Mouse (Mus musculus): ENCODE measurements at regions not wholly inside any gene's neighbourhood (a gene's known extent, or its start where the extent isn't known, plus 50 kb on each side); places are given as distances from the start of the nearest gene placed in this dataset.
"Not testable (repeated sequence)": the region's sequence is repeated elsewhere in the genome, so short reads cannot be mapped to it uniquely, and the experiment has no call there.

DNA sequence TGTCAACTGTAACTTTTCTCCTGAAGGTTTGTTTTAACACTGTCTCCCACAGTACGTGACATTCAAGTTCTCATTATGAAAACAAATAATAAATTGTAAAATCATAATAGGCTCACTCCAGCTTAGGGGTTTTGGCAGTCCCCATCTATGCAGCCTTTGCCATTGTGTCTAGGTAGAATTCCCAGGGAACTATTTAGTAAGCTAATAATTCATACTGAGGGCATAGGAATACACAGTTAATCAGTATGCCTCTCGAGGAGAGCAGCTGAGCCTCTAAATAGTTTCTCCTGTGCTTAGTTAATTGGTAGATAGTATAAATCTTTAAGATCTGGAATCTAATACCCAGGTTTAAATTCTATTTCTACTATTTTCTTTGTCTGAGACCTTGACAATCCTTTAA, 191.7 kb downstream of the Tprg start:
- DNase-seq, result no peak

DNA sequence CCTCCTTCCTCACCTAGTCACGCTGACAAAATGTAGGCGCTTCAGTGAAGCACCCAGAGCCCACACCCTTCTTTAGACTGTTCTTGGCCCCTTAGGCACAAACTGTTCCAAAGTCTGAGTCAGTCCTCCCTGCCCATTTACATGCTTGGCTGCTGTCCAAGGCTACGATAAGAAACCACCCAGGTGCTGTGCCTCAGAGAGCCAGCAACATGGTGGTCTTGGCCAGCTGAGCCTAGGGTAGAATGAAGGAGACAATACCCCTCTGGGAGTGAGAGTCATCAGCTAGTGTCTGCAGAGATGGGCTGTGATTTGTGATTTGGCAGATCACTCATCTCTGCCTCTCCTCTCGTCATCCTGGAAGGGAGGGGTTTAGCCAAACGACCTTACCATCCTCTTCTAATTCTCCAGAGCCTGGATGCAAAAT, 197.2 kb downstream of the Tprg start:
- DNase-seq, result no peak

DNA sequence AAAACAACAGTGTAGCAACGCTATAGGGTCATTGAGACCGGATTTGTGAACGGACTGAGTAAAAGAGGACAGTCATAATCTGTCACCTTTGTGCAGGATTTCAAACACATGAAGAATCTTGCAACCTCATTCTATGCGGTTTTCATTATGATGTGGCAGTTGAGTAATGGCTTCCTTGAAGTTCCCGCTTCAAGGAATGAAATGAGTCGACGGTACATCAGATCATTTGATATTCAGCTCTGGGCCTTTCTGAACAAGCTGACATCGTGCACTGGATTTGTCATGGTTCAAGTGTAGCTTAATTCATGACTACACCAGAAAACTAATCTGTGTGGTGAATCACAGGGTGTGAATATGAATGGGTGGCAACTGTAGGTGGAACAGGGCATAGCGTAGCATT, 198.4 kb downstream of the Tprg start:
- no peak for DNase-seq

DNA sequence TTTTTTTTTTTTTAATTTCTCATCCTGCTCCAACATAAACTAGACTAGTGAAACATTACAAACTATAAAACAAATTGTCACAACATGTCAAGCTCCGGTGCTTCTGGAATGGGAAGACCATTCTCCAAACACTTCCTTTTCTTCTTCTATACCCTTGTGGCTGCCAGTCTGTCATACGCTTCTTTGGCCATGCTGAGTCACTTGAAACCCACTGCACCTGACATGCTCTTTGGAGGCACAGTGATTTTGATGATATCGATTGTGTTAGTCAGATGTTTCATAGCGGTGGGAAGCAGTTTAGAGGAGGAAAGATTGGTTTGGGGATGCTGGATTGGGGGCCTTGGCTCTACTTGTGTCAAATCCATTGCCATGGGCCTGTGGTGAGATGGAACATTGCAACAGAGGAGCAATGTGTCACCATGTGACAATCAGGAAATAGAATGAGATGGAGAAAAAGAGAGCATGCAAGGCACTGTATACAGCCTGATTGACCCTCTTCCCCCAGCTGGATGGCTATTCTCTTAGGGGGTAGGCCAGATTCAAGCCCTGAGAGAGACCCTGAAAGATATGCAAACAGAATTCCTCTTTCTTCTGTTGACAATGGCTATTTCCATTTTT, 197.0 kb upstream of the Trp63 start:
- DNase-seq, result no peak

DNA sequence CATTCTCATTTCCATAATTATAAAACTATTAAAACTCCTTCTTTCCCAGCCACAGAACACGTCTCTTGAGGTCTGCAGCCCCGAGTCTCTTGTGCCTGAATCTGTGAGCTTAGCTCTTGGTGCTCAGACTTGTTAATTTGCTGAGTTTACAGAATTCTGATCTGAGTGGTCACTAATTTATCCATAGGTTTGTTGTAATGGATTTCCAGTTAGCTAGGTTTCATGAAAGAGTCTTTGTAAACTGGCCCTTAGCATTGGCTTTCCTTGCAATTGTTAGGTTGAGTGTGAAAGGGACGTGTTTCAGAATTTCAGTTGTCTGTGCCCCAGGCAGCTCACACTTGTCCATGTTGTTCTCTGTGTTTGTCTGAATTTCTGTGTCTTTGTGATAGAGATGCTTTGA, 192.7 kb upstream of the Trp63 start:
- no peak for DNase-seq

DNA sequence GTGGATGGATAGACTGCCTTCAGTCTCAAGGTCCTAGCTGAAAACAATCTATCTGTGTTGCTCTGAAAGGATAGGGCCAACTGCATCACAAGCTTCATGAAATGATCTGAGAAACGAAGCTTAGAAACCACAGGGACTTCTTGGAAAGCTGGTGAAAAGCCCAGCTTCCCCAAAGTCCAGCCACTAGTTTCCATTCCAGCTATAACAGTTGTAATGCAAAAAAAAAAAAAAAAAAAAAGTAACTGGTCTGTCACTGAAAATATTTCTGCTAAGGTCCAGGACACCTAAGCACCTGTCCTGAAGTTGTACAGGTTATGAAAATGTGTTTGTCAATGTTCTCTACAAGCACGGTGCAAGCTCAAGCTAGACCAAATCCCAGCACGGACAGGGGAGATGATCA, 189.4 kb upstream of the Trp63 start:
- no peak for DNase-seq

DNA sequence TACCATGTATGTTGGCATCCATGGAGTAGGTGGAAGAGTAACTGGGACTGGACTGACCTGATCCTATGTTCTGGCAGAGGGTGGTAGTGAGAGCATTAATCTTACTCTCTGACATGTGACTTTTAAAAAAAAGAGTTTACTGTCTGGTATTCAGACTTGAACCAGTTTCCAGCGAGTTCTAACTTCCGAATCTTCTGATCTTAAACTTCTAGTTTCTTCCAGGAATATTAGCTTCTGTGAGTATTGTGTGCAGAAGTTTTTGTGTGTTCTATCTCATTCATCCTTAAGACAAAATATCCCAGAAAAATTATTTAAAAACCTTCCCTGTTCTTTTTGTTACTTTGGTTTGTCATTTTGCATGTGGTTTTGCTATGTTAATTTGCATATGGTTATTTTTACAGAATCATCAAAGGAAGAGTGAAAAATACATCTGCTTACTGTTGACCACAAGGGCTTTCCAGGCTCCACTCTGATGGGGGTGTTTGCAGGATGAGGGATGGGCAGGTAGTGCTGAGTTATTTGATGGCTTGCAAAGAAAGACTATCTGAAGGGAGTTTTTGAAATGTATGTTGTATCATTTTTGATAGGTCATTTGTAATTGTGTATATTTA, 187.9 kb upstream of the Trp63 start:
- DNase-seq, result no peak

DNA sequence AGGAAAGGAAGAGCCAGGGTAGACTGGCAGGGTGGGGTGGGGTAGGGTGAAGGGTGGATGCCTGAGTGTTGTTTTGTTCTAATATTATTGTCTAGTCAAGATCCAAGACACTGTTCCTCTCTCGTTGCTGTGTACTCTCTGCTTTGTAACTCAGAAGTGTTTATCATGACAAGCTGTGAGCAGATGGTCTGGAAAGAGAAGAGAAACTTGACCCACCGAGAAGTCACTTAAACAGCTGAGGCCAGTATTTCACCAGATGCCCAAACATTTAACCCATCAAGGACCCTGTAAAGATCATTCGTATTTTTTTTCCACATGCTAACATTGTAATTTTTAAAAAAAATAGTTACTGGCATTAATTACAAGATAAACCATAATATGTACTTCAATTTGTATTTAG, 178.7 kb upstream of the Trp63 start:
- DNase-seq, result no peak

DNA sequence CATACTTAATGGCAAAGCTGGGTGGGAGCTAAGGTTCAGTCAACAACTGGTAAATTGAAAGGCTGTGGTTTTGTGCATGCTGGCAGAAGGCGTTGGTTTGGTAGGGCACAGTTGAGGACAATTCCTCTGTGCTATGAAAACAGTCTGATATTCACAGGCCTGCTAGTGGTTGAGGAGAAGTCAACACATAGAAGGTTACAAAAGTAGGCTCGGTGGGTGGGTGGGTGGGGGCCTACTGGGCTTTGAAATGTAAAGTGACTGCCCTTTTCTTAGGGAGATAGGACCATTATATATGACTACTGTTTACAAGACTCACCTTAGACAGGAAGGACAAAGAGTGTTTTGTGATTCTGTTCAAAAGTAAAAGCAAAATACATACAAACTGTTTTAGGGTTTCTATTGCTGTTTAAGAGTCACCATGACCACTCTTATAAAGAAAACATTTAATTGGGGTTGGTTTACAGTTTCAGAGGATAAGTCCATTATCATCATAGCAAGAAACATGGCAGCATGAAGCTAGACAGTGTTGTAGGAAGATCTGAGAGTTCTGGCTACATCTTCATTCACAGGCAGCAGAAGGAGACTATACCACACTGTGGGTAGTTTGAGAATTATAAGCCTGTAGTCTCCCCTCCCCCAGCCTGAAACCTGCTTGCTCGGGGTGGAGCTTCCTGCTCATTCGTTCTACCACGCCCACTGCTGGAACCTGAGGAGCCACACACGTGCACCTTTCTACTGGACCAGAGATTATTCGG, 166.3 kb upstream of the Trp63 start:
- no peak for DNase-seq

DNA sequence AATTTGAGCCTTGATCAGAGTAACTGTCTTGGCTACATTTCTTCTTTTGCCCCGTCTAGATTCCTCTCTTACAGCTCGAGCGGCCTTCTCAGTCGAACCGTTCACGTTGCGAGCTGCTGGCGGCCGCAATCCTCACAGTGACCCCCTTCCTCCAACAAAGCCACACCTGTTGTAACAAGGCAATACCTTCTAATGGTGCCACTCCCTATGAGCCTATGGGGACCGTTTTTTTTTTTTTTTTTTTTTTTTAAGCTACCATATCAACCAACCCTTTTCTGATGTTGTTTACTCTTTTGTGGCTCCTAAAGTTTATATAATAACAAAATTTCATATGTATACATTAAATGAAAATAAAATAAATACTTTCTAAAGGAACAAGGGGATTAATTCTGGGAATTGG, 160.4 kb upstream of the Trp63 start:
- not testable (repeated sequence) for DNase-seq

DNA sequence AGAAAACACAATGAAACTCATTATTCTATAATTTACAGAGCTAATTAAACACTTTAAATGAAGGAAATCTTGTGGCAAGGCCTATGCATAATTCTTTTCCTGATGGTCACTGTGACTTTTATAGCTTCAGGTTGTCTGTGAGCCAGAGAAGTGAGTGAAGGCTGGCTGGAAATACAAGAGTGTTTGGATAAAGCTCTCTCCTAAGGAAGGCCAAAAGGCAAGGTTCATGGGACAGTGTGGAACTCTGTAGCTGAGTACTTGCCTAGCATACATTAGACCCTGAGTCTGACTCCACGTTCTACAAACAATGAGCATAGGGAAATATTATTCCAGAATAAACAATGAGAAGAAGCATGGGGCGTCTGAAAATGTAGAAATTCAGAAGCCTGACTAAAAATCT, 159.9 kb upstream of the Trp63 start:
- no peak for DNase-seq

DNA sequence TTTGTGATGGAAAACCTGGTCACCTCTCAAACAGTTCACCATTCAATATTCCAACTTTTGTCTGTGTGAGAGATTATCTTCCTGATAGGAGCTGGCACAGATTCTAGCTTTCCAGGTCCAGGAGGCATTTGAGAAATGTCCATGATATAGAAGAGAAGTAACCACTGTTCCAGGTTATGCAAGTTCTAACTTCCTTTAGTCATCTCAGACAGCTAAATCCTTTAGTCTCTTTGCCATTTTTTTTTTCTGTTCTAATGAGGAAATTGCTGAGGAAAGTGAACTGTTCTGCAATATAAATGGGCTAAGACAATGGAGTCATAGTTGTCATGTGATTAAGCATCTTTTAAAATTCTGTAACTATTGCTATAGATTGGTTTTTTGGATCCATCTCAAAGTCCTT, 155.7 kb upstream of the Trp63 start:
- DNase-seq, result no peak

DNA sequence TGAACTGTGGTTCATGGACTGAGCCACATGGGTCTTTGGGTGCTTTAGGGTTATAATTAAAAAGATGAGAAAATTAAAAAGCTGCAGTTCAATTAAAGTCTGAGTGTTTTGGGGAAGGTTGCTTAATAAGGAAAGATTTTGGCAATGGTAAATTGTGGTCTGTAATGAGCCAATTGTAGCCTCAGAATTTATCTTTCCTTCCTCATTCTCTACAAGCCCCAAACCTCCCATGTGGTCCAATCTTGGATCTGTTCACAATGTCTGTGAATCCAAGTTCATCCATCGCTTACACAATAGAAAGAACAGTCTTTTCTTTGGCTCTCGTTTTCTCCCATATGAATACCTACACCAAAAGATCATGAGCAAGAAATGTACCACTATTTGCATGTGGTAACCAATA, 155.2 kb upstream of the Trp63 start:
- no peak for DNase-seq

DNA sequence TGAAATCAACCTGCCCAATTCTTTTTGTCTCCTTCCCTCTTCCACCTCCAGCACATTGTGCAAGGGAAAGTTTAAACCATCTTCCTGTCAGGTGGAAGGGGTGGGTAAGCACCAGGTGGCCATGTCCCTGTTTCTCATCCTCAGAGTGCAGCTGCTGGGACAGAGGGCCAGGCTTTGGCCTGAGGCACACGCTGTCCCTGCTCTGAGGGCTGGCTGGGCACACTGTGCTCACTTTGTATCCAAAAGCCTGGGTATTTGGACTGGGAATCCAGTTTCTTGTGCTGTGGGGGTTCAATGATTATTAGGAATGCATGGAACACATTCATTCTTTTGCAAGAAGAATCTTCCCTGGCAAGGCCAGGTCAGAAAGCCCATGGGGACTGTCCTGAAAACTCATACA, 153.9 kb upstream of the Trp63 start:
- peak in 1 of 2 experiments; percentile 16 for DNase-seq

DNA sequence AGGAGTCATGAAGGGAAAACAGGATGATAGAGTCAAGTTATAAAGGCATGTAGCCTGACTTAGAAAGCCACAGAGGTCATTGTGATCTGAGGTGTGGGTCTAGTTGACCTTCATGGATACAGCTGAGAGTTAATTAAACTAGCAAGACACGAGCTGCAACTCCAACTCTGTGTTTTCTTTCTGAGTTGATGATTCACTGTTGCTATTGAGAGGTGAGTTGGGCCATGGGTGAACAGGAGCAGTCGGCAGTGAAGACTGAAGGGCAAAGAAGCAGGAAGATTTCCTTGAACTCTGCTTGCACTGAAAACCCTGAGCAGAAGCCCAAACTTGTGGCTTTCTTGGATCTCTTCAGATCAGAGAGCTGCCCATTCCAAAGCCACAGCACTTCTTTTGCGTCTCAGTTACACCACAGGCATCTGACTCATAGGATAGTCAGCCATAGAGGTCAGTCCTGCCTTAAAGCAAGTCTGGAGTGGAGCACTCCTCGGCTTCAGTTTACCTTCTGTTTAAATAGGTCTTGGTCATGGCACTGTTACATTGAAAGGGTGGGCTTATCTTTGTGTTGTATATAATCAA, 151.7 kb upstream of the Trp63 start:
- DNase-seq, result no peak

DNA sequence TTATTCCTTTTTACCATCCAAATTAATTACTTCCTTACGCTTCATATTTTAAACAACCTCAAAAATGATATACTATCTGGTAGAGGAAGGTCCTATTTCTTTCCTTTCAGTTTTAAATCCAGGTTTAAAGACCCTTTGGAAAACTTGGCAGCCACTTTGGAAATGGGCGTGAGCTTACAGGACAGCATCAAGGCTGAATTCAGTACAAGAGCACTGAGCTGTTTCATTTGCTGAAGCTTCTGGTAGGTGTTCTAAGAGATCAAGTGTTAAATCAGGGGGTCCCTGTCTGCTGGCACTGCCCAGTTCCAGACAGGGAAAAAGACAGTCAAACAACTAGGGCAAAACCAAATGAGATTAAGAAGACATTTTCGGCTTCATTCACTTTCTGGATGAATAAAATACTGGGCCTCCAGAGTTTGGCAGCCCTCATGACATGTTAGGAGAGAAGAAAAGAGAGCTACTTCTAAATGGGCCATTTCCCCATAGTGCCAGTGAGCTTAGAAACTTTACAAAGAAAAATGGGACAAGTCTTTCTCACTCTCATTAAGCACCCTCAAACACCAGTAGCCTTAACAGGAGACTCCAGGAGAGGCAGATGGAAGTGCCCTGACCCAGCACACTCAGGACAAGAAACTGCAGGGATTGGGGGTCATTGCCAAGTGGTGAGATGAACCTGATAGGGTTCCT, 150.9 kb upstream of the Trp63 start:
- no peak for DNase-seq

DNA sequence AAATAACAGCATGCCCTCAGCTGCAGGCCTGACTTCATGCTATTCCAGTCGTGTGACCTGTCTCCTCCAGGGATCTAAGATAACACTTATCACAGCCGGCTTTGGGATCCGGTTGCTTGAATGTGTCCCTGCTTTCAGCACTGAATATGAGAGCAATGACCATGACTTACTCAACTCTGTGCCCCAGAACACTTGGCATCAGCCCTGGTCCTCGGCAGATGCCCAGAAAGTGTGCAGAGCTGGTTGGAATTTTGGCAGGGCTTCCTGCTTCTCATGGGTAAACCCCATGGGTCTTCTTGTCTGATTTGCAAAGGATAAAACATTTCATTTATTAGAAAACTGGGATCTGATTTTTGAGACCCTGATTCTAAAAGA, 150.4 kb upstream of the Trp63 start:
- peak; percentile 17 to 25 for DNase-seq

DNA sequence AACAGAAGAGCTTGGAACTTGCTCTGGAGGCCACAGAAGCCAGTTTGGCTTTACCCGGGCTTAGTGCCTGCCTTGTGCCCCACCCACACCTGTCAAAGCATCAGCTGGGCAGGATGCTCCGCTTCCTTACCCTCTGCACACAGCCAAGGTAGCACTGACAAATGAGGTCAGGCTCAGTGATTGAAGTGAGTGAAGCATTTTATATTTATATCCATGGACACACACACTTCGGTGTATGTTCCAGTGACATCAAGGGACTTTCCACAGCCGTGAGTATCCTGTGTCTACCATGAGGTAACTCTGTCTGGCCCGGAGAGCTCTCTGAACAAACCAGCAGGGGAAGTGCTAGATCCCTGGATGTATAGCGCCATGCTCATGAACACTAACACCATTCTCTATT, 147.0 kb upstream of the Trp63 start:
- DNase-seq, result no peak

DNA sequence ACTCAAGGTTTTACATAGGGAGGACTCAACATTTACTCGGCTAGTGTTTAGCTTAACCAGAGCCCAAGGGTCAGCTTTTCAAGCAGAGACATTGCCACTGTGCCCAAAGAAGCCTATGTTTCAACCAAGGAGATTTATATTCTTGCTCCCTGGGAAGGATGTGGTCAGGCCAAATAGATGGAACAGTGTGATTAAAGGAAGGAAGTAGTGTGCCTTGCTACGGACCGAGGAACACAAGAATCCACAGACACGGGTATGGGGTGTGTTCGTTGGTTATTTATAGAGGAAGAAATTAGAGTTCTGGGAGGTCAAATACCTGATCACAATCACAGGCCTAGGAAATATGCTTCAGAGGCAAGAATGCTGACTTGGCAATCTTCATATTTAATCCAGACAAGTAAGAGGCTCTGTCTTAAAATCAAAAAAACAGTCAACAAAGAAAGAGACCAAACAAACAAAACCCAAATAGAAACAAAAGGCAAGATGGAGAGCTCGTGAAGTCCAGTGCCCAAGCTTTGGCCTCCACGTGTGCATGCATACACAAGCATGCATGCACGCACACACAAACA, 133.9 kb upstream of the Trp63 start:
- DNase-seq, result no peak

DNA sequence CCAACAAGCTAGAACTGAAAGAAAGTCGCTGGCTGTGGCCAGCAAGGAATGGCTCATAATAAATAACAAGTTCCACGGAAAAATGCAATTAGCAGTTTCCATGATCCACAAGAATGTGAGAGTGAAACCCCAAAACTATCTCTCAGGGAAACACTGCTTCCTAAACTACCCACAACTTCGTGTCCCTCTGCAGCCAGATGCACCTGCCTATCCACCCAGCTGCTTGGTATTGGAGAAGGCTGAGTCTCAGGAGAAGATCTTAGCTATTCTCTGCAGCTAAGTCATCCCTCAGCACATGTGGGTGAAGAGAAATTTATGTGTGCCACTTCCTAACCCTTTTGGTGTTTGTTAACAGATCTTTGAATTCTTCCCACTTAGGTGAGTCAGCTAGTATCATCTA, 126.4 kb upstream of the Trp63 start:
- DNase-seq, result no peak

DNA sequence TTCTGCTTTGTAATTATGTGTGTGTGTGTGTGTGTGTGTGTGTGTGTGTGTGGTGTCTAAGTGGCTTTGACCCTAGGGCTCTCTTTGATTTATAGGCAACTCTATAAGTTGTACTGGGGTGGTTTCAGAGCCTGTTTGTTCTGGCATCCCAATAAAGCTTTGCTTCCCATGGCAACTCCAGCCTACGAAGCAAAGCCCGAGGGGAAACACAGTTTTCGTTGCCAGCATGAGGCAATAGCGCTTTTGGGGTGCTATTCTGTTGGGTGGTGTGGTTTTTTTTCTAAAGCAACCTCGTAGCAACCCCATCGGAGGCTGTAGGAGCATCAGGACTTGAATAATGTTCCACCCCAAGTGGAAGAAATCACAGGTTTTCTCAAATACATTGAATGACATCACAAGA, 103.3 kb upstream of the Trp63 start:
- peak; percentile 10 to 11 for DNase-seq

DNA sequence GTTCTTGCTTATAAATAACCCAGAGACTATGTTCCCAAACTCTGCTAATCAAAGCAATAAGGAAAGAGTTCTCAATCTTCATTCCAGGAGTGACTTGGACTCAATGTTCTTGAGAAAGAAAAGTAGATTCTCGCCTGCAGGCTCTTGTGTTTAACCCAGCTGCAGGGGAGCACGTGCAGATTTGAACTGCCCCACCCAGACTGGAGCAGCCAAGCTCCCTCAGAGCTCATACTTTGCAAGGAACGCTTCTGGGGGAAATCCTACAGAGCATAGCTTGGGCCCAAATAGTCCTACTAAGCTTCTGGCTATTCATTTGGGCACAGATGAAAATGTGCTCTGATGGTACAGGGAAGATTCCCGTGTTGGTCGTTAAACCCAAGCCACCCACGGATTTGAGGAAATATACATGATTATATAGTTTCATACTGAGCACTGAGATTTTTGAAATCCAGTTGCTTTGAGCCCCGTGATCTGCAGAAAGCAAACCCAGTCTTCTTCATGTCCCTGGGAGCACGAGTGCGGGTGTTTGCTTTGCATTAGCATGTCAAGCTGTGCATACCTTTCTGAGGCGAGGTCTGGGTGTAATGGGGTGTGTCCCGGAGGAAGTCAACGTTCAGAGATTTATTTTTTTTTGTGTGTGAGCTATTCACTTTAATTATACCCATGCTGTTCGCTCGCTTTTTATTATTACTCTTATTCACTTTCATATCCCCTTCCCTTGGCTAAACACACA, 99.1 kb upstream of the Trp63 start:
- no peak for DNase-seq
